Mouse (Mus musculus) ES-CJ7 (cell line): ENCODE data around the gene Unc93a.
A peak's percentile ranks its signal among the peaks of the same experiment; 100 is the strongest.
"Not testable (repeated sequence)": the region's sequence is repeated elsewhere in the genome, so short reads cannot be mapped to it uniquely, and the experiment has no call there.

Source experiments
- DNase-seq: peaks from one replicate; pipeline ENCODE4 v3.0.0; 2011; ENCODE audit warnings: low read depth, low spot score

Unc93a gene

DNA sequence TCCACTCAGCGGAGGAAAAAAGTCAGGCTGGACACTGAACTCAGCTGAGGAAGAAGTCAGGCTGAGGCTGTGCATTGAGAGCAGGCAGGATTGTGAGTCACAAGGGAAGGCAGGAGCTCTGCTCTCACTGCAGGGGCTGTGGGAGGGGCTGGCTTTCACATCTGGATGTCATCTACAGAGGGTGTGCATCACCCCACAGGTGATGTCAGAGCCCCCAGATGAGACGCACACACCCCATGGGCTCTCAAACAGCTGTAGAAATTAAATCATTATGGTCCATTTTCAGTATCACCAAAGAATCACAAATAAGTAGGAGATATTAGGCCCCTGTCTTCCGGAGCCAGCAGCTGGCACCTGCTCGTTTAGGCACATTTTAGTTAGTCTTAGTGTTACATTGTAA, at the start of gene Unc93a:
Unc93a (minus strand) TSS at position 101 of the 400 bp plus-strand sequence.
- not testable (repeated sequence) for DNase-seq

DNA sequence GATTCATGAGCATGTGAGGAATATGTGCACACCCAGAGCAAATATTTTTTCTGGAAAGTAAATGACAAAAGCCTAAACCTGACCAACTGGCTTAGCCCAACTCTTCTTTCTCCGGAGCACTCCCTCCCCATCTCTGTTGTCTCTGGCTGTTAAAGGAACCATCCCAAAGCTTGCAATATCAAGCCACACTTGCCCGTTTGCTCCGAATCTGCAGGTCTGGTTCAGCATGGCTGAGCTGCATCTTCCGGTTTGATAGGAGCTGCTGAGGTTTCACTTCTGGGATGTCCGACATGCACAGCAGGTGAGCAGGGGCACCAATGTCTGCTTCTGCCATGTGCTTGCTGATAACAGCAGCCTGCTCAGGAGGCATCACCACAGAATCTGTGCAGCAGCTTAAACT, 48.9 kb upstream of the Unc93a start:
- not testable (repeated sequence) for DNase-seq

DNA sequence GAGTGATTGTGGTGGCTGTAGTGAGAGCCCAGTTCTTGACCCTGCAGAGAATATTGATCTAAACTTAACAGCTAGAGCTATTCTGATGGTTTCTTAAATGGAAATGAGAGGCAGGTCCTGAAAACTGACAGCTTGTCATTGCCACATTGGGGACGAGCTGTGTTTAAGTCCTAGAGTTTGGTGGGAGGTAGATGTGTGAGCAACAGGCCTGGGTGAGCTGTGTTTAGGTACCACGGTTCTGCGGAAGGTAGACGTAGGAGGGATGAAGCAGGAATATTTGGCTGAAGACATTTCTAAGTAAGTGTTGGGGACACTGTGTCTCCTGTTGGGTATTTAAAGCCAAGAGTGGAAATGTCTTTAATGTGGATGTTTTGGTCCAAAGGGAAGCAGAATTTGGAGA, 47.4 kb upstream of the Unc93a start:
- not testable (repeated sequence) for DNase-seq

- DNase-seq = not testable (repeated sequence)
Observed at GRCm38 (mm10) chr17:13177796-13178195, 46.2 kb upstream of the Unc93a start.

DNA sequence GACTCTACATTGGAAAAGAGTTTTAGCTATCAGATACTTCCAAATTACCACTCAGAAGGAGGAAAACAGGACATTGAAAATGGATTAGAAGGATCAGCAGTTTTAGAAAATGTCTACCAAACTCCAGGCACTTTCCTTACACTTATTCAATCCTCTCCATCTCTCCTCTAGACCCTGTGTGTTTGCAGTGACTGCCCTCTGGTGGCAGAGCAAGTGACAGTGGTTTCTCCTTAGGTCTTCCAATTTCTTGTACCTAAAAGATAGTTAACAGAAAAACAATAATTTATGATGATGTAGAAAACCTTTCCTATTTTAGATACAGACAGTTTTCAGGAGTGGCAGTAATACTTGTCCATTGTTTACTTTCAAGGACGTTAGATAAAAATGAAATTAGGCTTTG, 44.0 kb upstream of the Unc93a start:
- not testable (repeated sequence) for DNase-seq

GRCm38 (mm10) chr17:13174029-13174428, 42.4 kb upstream of the Unc93a start:
- DNase-seq = not testable (repeated sequence)

- DNase-seq = not testable (repeated sequence)
Observed at GRCm38 (mm10) chr17:13173578-13173977, 42.0 kb upstream of the Unc93a start.

DNA sequence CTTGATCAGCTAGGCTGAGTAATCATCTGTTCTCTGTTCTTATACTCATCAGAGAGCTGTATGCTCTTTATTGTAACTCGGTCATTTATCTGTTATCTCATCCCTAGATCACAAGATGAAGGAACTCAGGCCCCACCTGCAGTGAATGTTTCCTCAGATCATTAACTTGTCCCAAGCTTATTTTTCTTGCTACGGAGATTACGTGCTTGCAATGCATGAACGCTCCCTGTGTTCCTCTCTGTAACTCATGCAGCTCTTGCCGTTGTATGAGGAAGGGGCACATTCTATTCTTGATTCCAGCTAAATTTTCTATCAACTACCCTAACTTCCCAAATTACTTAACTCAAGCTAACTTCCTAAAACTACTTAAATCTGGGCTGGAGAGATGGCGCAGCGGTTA, 14.5 kb upstream of the Unc93a start:
- not testable (repeated sequence) for DNase-seq

DNA sequence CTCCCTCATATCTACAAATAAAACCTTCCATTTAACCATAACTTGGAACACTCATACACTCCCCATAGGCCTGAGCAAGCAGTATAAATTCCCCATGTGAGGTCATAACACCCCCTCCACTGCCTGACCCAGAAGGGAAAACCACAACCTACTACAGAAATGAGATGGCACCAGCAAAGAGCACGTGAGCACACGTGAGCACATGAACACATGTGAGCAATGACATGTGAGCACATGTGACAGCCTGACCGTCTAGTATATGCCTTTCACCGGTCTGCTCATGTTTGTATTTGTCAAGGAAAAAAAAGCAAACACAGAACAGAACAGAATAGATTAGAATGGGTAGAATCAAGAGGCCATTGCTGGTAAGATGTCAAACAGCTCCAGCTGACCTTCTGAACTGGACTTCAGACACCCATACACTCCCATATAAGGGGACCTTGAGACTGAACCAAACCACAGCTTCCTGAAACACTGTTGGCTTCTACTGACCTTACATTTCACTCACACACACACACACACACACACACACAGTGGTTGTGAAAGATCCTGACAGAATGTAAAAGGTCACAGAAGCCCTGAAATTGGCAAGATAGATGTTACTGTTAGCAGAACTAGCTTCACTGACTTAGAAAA, 13.1 kb upstream of the Unc93a start:
- DNase-seq = not testable (repeated sequence)

DNA sequence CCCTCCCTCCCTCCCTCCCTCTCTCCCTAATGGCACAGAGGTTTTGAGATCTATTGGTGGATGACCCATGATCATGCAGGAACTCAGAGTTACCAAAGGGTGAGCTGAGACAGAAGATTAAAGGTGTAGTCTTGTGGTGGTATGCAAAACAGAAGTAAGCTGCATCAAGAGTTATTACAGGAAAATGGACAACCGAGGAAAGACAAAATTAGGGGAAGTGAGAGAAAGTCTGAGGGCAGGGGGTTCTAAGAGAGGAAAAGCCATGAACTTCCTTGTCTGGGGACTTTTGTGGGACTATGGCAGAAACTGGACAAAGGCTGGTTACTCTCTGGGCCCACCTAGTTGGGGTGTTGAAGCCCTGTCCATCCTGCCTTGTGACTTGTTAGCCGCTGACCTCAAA, 11.1 kb upstream of the Unc93a start:
- DNase-seq = not testable (repeated sequence)

DNA sequence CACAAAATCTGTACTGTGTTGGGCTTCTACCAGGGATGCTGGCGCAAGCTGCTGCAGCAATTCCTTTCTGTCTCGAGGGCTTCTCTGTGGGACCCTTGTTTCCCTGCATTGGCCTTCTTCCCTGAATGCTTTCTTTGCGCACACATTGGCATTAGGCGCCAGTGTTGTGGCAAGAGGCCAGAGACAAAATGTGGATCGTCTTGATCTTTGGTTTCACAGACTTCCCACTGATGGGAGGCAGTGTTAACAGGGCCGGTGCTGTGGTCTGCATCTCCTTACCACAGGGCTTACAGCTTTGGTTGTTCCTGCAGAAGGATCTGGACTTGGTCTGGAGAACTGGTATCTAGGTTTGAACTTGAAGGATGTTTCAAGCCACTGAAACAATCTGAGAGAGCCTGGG, 3.7 kb upstream of the Unc93a start:
- DNase-seq = not testable (repeated sequence)

- DNase-seq = not testable (repeated sequence)
Observed at GRCm38 (mm10) chr17:13132352-13132751, 742 bp upstream of the Unc93a start.

- not testable (repeated sequence) for DNase-seq
Observed at GRCm38 (mm10) chr17:13129737-13130465, 1.7 kb downstream of the Unc93a start.

DNA sequence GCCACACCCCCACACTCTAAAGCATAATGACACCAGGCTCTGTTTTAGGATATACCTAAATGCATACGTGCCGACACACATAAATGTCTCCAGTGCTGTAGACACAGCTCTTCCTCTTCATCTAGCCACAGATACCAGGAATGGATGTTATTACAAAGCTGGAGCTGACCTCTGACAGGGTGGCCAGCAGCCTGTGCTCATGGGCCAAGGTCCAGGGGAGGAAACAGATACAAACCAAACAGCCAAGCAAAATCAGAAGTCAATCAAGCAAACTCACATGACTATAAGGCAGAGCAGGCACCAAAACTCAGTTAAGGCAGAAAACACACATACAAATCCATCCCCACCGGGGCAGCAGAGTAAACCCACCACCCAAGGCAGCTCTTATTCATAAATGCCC, 2.3 kb downstream of the Unc93a start:
- DNase-seq = not testable (repeated sequence)

DNA sequence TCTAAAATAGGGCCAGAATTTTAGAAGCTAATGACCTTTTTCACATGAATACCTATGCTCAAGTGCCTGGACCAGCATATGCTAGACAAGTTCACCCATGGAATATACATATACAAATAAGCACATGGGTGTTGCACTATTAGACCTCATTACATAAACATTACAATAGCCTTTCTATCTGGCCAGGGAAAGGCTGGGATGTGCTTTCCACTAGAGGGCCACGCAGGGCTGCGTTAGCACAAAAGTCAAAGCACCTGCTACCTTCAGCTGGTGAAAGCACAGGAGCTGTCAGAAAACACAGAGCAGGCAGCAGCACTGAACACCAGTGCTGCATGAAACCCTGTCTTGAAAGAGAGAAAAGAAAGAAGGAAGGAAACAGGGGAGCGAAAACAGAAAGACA, 7.4 kb downstream of the Unc93a start:
- DNase-seq = not testable (repeated sequence)

DNA sequence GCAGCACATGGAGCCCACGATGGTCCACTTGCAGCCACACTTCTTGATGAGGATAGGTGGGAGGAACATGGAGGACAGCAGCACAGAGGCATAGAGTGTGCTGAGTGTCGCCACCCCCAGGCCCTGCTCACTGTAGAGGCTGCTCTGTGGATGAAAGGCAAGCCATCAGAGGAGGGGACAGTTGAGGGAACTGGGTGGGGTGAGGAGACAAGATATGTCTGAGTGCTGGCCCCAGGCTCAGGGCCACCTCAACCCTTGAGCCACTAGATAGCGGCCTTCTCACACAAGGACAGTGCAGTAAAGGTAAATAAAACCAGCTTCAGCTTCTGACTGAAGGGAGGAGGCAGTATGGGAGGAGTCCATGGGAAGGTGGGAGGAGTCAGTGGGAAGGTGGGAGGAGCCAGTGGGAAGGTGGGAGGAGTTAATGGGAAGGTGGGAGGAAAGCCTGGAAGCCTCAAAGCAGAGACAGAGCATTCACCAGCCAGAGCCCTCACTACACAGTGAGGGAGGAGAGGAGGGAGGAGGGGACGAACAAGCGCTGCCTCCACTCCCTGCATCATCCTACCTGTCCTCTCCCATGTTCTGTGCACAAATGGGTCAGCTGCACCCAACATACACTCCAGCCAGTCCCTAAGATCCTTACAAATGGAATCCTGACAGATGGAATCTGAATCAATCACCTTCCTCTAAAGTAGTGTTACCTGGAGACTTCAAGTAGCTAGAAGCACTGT, 8.1 kb downstream of the Unc93a start:
- not testable (repeated sequence) for DNase-seq

- not testable (repeated sequence) for DNase-seq
Observed at GRCm38 (mm10) chr17:13112504-13113291, 18.9 kb downstream of the Unc93a start.

DNA sequence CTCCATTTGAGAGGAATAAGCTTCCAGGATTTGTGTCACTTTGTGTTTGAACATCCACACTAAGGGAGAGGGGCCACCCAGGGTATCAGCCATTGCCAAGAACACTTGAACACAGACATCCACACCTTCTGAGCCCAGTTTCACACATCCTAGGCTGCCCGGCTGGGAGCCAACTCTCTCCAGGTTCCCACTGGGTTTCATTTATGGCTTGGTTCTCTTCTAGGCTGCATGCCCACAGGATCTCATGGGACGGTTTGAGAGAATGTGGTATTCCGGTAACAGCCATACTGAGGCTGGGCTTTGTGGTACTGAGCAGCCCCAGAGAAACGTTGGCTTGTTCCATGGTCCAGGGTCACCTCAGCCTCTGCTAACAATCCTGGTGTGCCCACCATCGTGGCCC, 25.0 kb downstream of the Unc93a start:
- DNase-seq = not testable (repeated sequence)

DNA sequence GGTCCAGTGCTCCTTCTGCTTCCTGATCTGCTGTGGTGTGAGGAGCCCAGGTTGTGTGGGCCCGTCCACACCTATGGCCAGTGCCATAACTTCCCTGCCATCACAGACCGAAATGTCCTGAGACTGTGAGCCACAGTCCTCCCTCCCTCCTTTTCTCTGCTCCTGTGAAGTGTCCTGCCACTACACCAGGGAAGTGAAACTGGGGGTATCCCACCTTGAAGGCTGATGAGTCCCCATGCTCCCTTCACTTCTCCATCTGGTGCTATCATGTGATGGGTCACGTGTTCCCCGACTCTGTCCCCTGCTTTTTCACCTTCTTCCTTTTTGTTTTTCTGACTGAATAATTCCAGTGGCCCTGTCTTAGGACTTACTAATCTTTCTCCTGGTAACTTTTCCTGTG, 38.6 kb downstream of the Unc93a start:
- DNase-seq = not testable (repeated sequence)

DNA sequence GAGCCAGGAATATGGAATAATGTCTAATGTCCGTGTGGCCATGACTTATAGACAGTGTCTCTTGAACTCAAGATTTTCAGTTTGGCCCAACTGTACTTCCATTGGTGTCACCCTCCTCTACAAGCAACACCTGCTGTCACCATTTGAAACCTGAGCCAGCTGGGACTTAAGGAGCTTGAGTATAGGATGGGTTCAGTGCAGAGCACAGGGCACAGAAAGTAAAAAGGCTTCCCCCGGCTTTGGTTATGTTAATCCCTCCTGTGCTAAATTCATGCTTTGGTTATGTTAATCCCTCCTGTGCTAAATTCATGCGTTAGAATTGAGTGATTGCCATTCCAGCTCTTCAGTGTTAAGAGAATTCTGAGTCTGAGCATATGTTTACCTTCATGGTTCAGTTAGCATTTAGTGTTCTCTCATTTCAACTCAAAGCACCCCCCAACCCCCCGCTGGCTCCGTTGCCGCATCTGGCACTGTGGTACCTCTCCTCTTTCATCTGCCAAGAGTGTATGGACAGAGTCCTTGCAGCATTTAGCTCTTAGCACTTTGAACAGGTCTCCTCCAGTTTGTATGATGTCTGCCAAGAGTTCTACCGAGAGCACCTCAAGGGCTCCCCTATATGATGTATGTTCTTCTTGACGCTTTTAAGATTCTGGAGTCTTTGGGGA, 39.4 kb downstream of the Unc93a start:
- DNase-seq = peak; percentile 12

- DNase-seq = not testable (repeated sequence)
Observed at GRCm38 (mm10) chr17:13091510-13091909, 40.1 kb downstream of the Unc93a start.
